Mouse (Mus musculus) lung, postnatal 10 days (tissue): ENCODE measurements around the gene Ndc80.
"Not testable (repeated sequence)": the region's sequence is repeated elsewhere in the genome, so short reads cannot be mapped to it uniquely, and the experiment has no call there.

Experiments
- DNase-seq: peaks from one replicate; pipeline ENCODE4 v3.0.0; 2021

Ndc80 gene

DNA sequence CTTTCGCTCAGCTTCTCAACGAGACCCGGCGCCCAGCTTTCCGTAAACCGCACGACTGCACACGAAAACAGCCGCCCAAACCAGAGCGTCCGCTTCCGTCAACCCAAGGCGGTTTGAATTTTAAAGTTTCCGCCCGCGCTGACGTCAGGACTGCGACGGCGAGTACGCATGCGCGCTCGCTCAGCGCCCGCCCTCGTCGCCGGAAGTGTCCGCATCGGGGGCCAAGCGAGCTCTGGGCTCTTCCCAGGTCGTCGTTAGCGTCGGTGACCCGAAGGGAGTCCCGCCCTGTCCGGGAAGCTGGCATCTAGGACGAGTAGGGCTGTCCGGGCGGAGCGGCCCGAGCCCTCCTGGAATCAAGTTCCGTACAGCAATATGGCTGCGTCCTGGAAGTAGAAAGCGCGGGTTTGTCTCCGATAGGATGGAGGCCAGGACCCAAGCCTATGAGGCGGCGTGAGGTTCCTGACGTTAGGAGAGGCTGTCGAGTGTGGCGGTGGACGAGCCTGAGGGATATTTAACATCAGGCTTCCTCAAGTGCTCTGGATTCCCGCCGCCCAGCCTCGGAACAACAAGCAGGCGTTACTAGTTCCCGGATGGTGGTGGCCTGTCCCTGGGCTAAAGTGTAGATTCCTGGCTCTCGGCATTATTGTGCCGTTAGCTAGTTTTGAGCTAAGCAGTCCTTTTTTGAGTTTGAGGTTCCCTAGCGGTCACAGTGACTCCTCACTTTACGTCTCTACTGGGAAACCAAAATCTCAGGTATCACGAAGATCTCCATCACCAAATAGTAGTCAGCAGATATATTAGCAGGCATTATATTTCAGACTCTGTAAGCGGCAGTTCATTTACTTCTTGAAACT is at the start of gene Ndc80:
Ndc80 (minus strand) TSS at position 147 of the 854 bp plus-strand sequence.
- peak; percentile 96 for DNase-seq

- DNase-seq = peak; percentile 51
Observed at GRCm38 (mm10) chr17:71561631-71562030, 35.0 kb upstream of the Ndc80 start.

DNA sequence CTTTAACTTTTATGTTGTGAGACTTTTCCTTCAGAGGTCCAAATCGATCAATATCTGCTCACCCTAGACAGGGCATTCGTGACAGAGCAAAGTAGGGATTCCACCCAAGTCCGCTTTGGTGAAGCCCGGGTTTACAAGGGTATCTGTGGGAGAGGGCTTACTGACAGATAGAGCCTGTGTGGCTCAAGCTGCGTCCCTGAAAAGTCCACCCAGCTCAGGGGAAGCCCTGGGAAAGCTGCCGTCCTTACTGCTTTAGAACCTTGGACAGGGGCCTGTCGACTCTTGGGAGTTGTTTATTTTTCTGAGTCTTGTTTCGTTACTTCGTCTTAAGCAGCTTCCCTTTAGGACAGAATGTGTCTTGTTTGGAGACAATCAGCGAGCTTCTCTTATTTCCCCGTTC is 26.2 kb upstream of the Ndc80 start:
- DNase-seq = peak; percentile 16

DNA sequence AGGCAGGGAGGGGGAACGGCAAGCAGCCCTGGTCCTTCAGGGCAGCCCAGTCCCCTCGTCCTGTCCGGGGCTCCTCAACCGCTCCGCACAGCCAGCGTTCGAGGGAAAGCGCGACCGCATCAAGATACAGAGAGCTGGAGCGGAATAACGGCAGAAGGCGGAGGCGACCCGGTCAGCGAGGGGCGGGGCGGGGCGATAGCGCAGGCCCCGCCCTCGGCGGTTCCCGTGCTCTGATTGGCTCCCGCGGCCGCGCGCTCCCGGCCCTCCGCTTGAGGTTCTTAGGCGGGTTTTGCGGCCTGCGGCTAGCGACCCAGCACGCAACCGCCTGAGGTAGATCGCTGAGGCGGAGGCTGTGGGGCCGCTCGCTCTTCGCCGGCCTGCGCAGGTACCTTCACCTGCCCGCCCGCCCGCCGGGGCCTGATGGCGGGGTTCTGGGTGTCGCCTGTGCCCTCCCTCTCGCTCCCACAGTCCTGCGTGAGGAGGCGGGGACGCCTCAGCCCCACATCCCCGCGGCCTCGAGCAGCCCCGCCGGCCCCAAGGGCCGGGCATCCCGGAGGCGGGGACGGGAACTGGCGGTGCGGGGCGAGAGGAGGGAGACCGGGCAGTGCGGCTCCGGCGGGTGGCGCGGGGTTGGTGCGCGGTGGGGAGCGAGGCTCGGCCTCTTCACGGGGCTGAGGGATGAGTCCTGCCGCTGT is 25.2 kb upstream of the Ndc80 start, which contains the start of gene Spdya:
Spdya (plus strand) TSS at position 305 of the 695 bp plus-strand sequence.
- DNase-seq = peak; percentile 83

- DNase-seq = no peak
Observed at GRCm38 (mm10) chr17:71551350-71551749, 24.7 kb upstream of the Ndc80 start.

DNA sequence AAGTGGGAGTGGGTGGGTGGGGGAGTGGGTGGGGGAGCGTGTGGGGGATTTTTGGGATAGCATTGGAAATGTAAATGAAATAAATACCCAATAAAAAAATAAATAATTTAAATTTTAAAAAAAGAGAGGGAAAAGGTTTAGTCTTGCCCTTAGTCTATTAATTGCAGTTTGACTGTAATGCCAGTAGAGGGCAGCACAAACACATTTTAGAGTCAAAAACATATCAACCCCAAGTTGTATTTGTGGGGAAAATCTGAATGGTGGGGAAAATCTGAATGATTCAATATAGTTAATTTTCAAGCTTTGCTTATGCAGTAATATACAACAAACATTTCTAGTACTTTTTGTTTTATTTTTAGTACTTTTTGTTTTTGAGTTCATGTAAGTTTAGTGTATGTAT is 21.9 kb upstream of the Ndc80 start:
- peak; percentile 25 for DNase-seq

- no peak for DNase-seq
Observed at GRCm38 (mm10) chr17:71537164-71537563, 10.5 kb upstream of the Ndc80 start.

- not testable (repeated sequence) for DNase-seq
Observed at GRCm38 (mm10) chr17:71535595-71535994, 8.9 kb upstream of the Ndc80 start.

- no peak for DNase-seq
Observed at GRCm38 (mm10) chr17:71528042-71528441, 1.4 kb upstream of the Ndc80 start.

DNA sequence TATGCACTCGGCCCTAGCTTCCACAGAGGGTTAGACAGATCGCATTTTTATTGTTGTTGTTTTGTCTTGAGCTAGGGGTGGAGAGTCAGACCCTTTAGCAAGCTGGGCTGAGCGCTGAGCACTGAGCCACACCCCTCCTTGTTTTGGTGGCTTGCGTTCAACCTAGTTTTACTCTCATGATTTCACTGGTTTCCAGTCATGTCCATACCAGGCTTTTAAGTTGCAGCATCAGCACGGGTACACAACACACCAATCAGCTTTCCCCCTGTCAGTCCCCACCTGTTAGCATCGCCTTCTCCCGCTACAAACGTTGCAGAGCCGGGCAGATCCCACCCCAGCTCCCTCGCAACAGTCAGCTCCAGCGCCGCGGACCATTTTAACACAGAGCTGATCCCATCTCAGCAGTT is 352 bp downstream of the Ndc80 start:
- DNase-seq = no peak

DNA sequence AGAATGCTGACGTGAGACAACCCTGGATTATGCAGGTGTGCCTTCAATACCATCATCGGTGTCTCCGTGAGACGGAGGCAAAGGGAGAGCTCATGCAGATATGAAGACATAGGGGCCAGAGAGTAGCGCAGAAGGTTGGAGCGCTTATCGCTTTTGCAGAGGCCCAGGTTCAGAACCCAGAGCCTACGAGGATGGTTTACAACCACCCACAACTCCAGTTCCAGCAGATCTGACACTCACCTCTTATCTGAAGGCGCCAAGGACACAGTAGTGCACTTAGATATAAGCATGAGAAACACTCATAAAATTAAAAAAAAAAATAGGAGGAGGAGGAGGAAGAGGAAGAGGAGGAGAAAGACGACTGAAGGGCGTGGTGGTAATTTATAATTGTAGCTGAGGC is 16.4 kb downstream of the Ndc80 start:
- no peak for DNase-seq

GRCm38 (mm10) chr17:71506832-71507231 is 19.8 kb downstream of the Ndc80 start:
- DNase-seq = no peak

- DNase-seq = no peak
Observed at GRCm38 (mm10) chr17:71495784-71496183, 30.9 kb downstream of the Ndc80 start.

GRCm38 (mm10) chr17:71491332-71491686 is 35.3 kb downstream of the Ndc80 start:
- DNase-seq = no peak

GRCm38 (mm10) chr17:71490666-71491331 is 35.9 kb downstream of the Ndc80 start:
- no peak for DNase-seq

DNA sequence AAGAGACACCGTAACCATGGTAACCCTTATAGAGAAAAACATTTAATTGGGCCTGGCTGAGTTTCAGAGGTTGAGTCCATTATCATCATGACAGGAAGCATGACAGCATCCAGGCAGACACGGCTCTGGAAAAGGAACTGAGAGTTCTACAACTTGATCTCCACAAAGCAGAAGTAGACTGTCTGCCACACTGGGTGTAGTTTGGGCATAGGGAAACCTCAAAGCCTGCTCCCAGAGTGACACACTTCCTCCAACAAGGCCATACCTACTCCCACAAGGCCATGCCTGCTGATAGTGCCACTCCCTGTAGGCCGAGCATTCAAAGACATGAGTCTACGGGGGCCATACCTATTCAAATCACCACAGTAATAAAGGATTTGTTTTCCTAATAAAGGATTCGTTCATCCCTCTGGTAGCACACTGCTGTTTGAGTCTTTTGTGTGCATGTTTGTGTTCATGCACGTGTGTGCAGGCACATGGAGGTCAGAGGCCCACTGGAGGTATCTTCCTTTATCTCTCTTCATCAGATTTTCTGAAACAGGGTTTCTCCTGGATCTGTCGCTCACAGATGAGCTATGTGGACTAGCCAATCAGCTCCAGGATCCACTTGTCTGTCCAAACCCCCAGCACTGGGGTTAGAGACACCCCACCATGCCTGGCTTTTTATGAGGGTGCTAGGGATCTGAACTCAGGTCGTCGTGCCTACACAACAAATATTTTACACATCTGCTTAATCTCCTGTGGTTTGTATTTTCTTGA is 36.8 kb downstream of the Ndc80 start:
- DNase-seq = no peak

DNA sequence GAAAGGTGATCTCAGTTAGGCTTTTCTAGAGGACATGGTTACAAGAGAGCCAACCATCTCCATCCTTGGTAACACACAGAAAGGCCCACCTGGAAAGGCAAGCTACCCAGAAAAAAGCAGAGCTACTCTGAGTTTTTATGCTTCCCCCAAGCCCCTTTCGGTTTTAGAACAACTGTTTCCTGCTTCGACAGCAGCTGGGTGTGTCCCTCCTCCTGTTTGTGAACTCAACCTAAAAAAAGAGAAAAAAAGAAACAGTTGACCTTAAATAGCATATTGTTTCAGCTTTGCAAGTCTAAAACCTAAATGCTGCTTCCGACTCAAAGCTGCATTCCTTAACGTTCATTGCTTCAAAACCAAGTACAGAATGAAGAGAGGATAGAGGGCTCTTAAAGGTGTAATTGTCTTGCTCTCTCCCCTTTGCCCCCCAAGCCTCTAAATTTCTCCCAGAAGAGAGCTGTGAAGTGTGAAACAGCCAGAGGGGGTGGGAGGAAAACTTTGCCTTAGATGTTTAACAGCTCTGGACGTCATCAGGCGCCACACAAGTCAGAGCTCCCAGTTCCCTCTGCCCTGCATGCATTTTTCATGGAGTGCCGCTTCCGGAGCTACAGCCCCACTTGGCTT is 40.3 kb downstream of the Ndc80 start:
- peak; percentile 40 for DNase-seq

GRCm38 (mm10) chr17:71485791-71486230 is 40.8 kb downstream of the Ndc80 start:
- peak; percentile 14 for DNase-seq

GRCm38 (mm10) chr17:71484711-71485110 is 41.9 kb downstream of the Ndc80 start:
- DNase-seq = no peak

DNA sequence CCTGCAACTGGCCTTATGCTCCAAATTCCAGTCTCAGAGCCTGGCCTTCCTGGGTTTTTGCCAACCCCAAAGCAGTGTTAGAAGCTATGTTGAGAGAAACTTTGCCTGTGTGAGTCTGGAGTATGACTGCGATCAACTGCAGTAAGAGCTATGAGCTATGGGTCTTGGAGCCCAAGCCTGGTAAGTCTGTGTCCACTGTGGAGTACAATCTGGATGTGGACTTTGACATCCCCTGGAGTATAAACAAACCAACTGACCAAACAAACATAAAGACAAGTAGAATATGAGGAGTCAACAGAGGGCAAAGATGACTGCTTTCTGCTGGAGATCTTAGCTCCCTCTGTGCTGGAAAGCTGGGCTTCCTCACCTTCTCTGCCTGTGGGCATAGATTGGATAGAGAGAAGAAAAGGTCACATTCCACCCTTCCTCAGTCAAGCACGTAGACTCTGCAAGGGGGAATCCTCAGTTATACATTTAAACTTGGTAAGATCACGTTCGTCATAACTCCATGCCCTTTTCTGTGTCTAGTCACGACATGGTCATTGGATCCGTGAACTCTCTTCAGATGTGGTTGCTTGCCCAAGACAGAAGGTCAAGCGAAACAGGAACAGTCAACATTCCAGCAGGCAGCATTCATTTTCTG is 43.1 kb downstream of the Ndc80 start:
- no peak for DNase-seq

GRCm38 (mm10) chr17:71479381-71479901 is 47.2 kb downstream of the Ndc80 start:
- peak; percentile 19 for DNase-seq
